Mouse (Mus musculus): ENCODE measurements around the gene Cep295nl. TPM values are rescaled to one million over a fixed set of nuclear protein-coding genes. Genes with fewer than 3 reads are reported as not detected.

Gene Cep295nl
- polyA plus RNA-seq, 1 experiment from 2014 or later, result 0.63 TPM

- H3K27me3 ChIP-seq (replicated peaks; ENCODE audit: control insufficient read depth, insufficient read depth, low read length), result no peaks in the 10 kb centered on the region
- H3K9me3 ChIP-seq (ENCODE audit: control insufficient read depth, low read length), result no peaks in the 10 kb centered on the region
- H3K4me3 ChIP-seq (ENCODE audit: low read depth, low read length), result no peak overlapping the region
- DNase-seq (ENCODE audit: low spot score) (no peak), ATAC-seq (ENCODE audit: low read depth) (no peak)
- 79% methylated on average over 4 of the region's 4 CpGs for WGBS
- H3K9ac ChIP-seq (ENCODE audit: low read depth, low read length), result no peak overlapping the region
- peaks cover 49% of the 10 kb centered on the region for H3K4me1 ChIP-seq (ENCODE audit: control insufficient read depth, insufficient read depth, low read length)
- H3K4me2 ChIP-seq (ENCODE audit: low read depth, low read length), result no peak overlapping the region
- peak overlapping the region; percentile 89 for H3K27ac ChIP-seq (replicated peaks; ENCODE audit: low read depth, low read length)
- H3K36me3 ChIP-seq (ENCODE audit: control insufficient read depth, insufficient read depth, low read length), result peaks cover 21% of the 10 kb centered on the region; the same call in 1 of the 2 replicates
Observed at GRCm38 (mm10) chr11:118326491-118326890, 15.8 kb downstream of the Cep295nl start.

GRCm38 (mm10) chr11:118324541-118324940 lies 17.8 kb downstream of the Cep295nl start:
- Histone ChIP-seq H3K9me3 (ENCODE audit: control insufficient read depth, low read length) (no peaks in the 10 kb centered on the region), H3K4me3 (ENCODE audit: low read depth, low read length) (no peak overlapping the region), H3K27ac (replicated peaks; ENCODE audit: low read depth, low read length) (peak overlapping the region; percentile 79), H3K9ac (ENCODE audit: low read depth, low read length) (no peak overlapping the region), H3K36me3 (ENCODE audit: control insufficient read depth, insufficient read depth, low read length) (peaks cover 17% of the 10 kb centered on the region), H3K4me2 (ENCODE audit: low read depth, low read length) (no peak overlapping the region), H3K27me3 (replicated peaks; ENCODE audit: control insufficient read depth, insufficient read depth, low read length) (no peaks in the 10 kb centered on the region), H3K4me1 (ENCODE audit: control insufficient read depth, insufficient read depth, low read length) (peaks cover 49% of the 10 kb centered on the region)
- 25% methylated on average over 5 of the region's 5 CpGs for WGBS
- DNase-seq (ENCODE audit: low spot score) (peak; percentile 91), ATAC-seq (ENCODE audit: low read depth) (peak; percentile 47; the same call in 1 of the 2 replicates)

GRCm38 (mm10) chr11:118323974-118324373 lies 18.3 kb downstream of the Cep295nl start:
- ATAC-seq (ENCODE audit: low read depth), result no peak
- H3K36me3 ChIP-seq (ENCODE audit: control insufficient read depth, insufficient read depth, low read length), result peaks cover 22% of the 10 kb centered on the region
- H3K4me1 ChIP-seq (ENCODE audit: control insufficient read depth, insufficient read depth, low read length), result peaks cover 49% of the 10 kb centered on the region
- H3K27me3 ChIP-seq (replicated peaks; ENCODE audit: control insufficient read depth, insufficient read depth, low read length), result no peaks in the 10 kb centered on the region
- H3K9ac ChIP-seq (ENCODE audit: low read depth, low read length), result no peak overlapping the region
- no peak for DNase-seq (ENCODE audit: low spot score)
- no peak overlapping the region for H3K4me2 ChIP-seq (ENCODE audit: low read depth, low read length)
- no peaks in the 10 kb centered on the region for H3K9me3 ChIP-seq (ENCODE audit: control insufficient read depth, low read length)
- H3K4me3 ChIP-seq (ENCODE audit: low read depth, low read length), result no peak overlapping the region
- peak overlapping the region; percentile 79 for H3K27ac ChIP-seq (replicated peaks; ENCODE audit: low read depth, low read length)
- WGBS, result 85% methylated on average over 5 of the region's 5 CpGs

GRCm38 (mm10) chr11:118322647-118323046 lies 19.7 kb downstream of the Cep295nl start:
- H3K4me3 ChIP-seq (ENCODE audit: low read depth, low read length), result no peak overlapping the region
- H3K9me3 ChIP-seq (ENCODE audit: control insufficient read depth, low read length), result no peaks in the 10 kb centered on the region
- DNase-seq (ENCODE audit: low spot score) (no peak), ATAC-seq (ENCODE audit: low read depth) (no peak)
- H3K9ac ChIP-seq (ENCODE audit: low read depth, low read length), result no peak overlapping the region
- peaks cover 30% of the 10 kb centered on the region for H3K36me3 ChIP-seq (ENCODE audit: control insufficient read depth, insufficient read depth, low read length)
- H3K4me2 ChIP-seq (ENCODE audit: low read depth, low read length), result no peak overlapping the region
- H3K27me3 ChIP-seq (replicated peaks; ENCODE audit: control insufficient read depth, insufficient read depth, low read length), result no peaks in the 10 kb centered on the region
- peaks cover 38% of the 10 kb centered on the region for H3K4me1 ChIP-seq (ENCODE audit: control insufficient read depth, insufficient read depth, low read length)
- 72% methylated on average over 3 of the region's 3 CpGs for WGBS
- H3K27ac ChIP-seq (replicated peaks; ENCODE audit: low read depth, low read length), result no peak overlapping the region

GRCm38 (mm10) chr11:118321971-118322370 lies 20.3 kb downstream of the Cep295nl start:
- no peak overlapping the region for H3K4me2 ChIP-seq (ENCODE audit: low read depth, low read length)
- peaks cover 31% of the 10 kb centered on the region for H3K4me1 ChIP-seq (ENCODE audit: control insufficient read depth, insufficient read depth, low read length)
- H3K9me3 ChIP-seq (ENCODE audit: control insufficient read depth, low read length), result no peaks in the 10 kb centered on the region
- no peak overlapping the region for H3K4me3 ChIP-seq (ENCODE audit: low read depth, low read length)
- H3K27ac ChIP-seq (replicated peaks; ENCODE audit: low read depth, low read length), result no peak overlapping the region
- no peak for ATAC-seq (ENCODE audit: low read depth)
- peaks cover 37% of the 10 kb centered on the region for H3K36me3 ChIP-seq (ENCODE audit: control insufficient read depth, insufficient read depth, low read length)
- H3K9ac ChIP-seq (ENCODE audit: low read depth, low read length), result no peak overlapping the region
- no peak for DNase-seq (ENCODE audit: low spot score)
- WGBS, result 73% methylated on average over 4 of the region's 4 CpGs
- no peaks in the 10 kb centered on the region for H3K27me3 ChIP-seq (replicated peaks; ENCODE audit: control insufficient read depth, insufficient read depth, low read length)

- Histone ChIP-seq H3K4me3 (ENCODE audit: low read depth, low read length) (no peak overlapping the region), H3K36me3 (ENCODE audit: control insufficient read depth, insufficient read depth, low read length) (peaks cover 42% of the 10 kb centered on the region), H3K4me2 (ENCODE audit: low read depth, low read length) (no peak overlapping the region), H3K9ac (ENCODE audit: low read depth, low read length) (no peak overlapping the region), H3K4me1 (ENCODE audit: control insufficient read depth, insufficient read depth, low read length) (peaks cover 27% of the 10 kb centered on the region), H3K27me3 (replicated peaks; ENCODE audit: control insufficient read depth, insufficient read depth, low read length) (no peaks in the 10 kb centered on the region), H3K9me3 (ENCODE audit: control insufficient read depth, low read length) (no peaks in the 10 kb centered on the region), H3K27ac (replicated peaks; ENCODE audit: low read depth, low read length) (no peak overlapping the region)
- DNase-seq (ENCODE audit: low spot score) (no peak), ATAC-seq (ENCODE audit: low read depth) (no peak)
- WGBS, result 72% methylated on average over 7 of the region's 7 CpGs
Observed at GRCm38 (mm10) chr11:118321500-118321899, 20.8 kb downstream of the Cep295nl start.

GRCm38 (mm10) chr11:118318678-118319077 lies 23.6 kb downstream of the Cep295nl start:
- H3K36me3 ChIP-seq (ENCODE audit: control insufficient read depth, insufficient read depth, low read length), result peaks cover 65% of the 10 kb centered on the region
- no peak overlapping the region for H3K9ac ChIP-seq (ENCODE audit: low read depth, low read length)
- H3K4me2 ChIP-seq (ENCODE audit: low read depth, low read length), result no peak overlapping the region
- peaks cover 7% of the 10 kb centered on the region for H3K4me1 ChIP-seq (ENCODE audit: control insufficient read depth, insufficient read depth, low read length)
- no peaks in the 10 kb centered on the region for H3K9me3 ChIP-seq (ENCODE audit: control insufficient read depth, low read length)
- H3K27ac ChIP-seq (replicated peaks; ENCODE audit: low read depth, low read length), result no peak overlapping the region
- WGBS, result 61% methylated on average over 5 of the region's 5 CpGs
- H3K4me3 ChIP-seq (ENCODE audit: low read depth, low read length), result no peak overlapping the region
- ATAC-seq (ENCODE audit: low read depth), result no peak
- no peak for DNase-seq (ENCODE audit: low spot score)
- H3K27me3 ChIP-seq (replicated peaks; ENCODE audit: control insufficient read depth, insufficient read depth, low read length), result no peaks in the 10 kb centered on the region

GRCm38 (mm10) chr11:118317129-118317528 lies 25.2 kb downstream of the Cep295nl start:
- no peaks in the 10 kb centered on the region for H3K4me1 ChIP-seq (ENCODE audit: control insufficient read depth, insufficient read depth, low read length)
- no peak overlapping the region for H3K9ac ChIP-seq (ENCODE audit: low read depth, low read length)
- DNase-seq (ENCODE audit: low spot score) (peak; percentile 72), ATAC-seq (ENCODE audit: low read depth) (no peak)
- H3K27me3 ChIP-seq (replicated peaks; ENCODE audit: control insufficient read depth, insufficient read depth, low read length), result no peaks in the 10 kb centered on the region
- H3K4me3 ChIP-seq (ENCODE audit: low read depth, low read length), result no peak overlapping the region
- H3K9me3 ChIP-seq (ENCODE audit: control insufficient read depth, low read length), result no peaks in the 10 kb centered on the region
- no peak overlapping the region for H3K27ac ChIP-seq (replicated peaks; ENCODE audit: low read depth, low read length)
- WGBS, result 19% methylated on average over 7 of the region's 7 CpGs
- H3K36me3 ChIP-seq (ENCODE audit: control insufficient read depth, insufficient read depth, low read length), result peaks cover 79% of the 10 kb centered on the region
- H3K4me2 ChIP-seq (ENCODE audit: low read depth, low read length), result no peak overlapping the region

GRCm38 (mm10) chr11:118316231-118316806 lies 26.0 kb downstream of the Cep295nl start:
- Histone ChIP-seq H3K27me3 (replicated peaks; ENCODE audit: control insufficient read depth, insufficient read depth, low read length) (no peaks in the 10 kb centered on the region), H3K9ac (ENCODE audit: low read depth, low read length) (no peak overlapping the region)

More at GRCm38 (mm10) chr11:118316231-118316806, 26.0 kb downstream of the Cep295nl start:
- WGBS, result 87% methylated on average over 8 of the region's 8 CpGs
- H3K4me2 ChIP-seq (ENCODE audit: low read depth, low read length), result no peak overlapping the region
- DNase-seq (ENCODE audit: low spot score) (no peak), ATAC-seq (ENCODE audit: low read depth) (no peak)
- H3K4me3 ChIP-seq (ENCODE audit: low read depth, low read length), result no peak overlapping the region
- H3K4me1 ChIP-seq (ENCODE audit: control insufficient read depth, insufficient read depth, low read length), result no peaks in the 10 kb centered on the region
- H3K27ac ChIP-seq (replicated peaks; ENCODE audit: low read depth, low read length), result no peak overlapping the region
- no peaks in the 10 kb centered on the region for H3K9me3 ChIP-seq (ENCODE audit: control insufficient read depth, low read length)
- peaks cover 88% of the 10 kb centered on the region for H3K36me3 ChIP-seq (ENCODE audit: control insufficient read depth, insufficient read depth, low read length)

All from embryonic facial prominence, embryonic 14.5 days (tissue).